Mouse (Mus musculus) megakaryocyte, embryonic 14.5 days (primary cell): Measurements from ENCODE around the gene C1qtnf7.

ENCODE experiments used
- FLI1 ChIP-seq: IDR thresholded peaks from 2 replicates; pipeline ENCODE4 v1.6.1; 2012; ENCODE audit warnings: low read length, inconsistent platforms, mixed read lengths
- GATA1 ChIP-seq: IDR thresholded peaks from 3 replicates; pipeline ENCODE4 v1.6.1; 2012; ENCODE audit warnings: mixed read lengths, low read length, inconsistent platforms, borderline replicate concordance

GRCm38 (mm10) chr5:43569720-43570359 is 54.5 kb downstream of the C1qtnf7 start:
- no peak for TF ChIP-seq GATA1
- no peak for TF ChIP-seq FLI1
